Mouse (Mus musculus) cortical plate, adult 2 months (tissue): Measurements from ENCODE around the gene Imp4.

Source experiments
- CTCF ChIP-seq: fragments of 200-500 bp; IDR thresholded peaks from 2 replicates; pipeline ENCODE4 v1.5.1; 2011; ENCODE audit warnings: mild to moderate bottlenecking, control low read depth, low read length; ENCODE audit not compliant: insufficient read depth; ENCODE audit errors: extremely low read depth
- POLR2A ChIP-seq: fragments of 200-500 bp; IDR thresholded peaks from 2 replicates; pipeline ENCODE4 v1.6.1; 2011; ENCODE audit warnings: mild to moderate bottlenecking, low read length, control low read depth; ENCODE audit not compliant: insufficient read depth; ENCODE audit errors: extremely low read depth

DNA sequence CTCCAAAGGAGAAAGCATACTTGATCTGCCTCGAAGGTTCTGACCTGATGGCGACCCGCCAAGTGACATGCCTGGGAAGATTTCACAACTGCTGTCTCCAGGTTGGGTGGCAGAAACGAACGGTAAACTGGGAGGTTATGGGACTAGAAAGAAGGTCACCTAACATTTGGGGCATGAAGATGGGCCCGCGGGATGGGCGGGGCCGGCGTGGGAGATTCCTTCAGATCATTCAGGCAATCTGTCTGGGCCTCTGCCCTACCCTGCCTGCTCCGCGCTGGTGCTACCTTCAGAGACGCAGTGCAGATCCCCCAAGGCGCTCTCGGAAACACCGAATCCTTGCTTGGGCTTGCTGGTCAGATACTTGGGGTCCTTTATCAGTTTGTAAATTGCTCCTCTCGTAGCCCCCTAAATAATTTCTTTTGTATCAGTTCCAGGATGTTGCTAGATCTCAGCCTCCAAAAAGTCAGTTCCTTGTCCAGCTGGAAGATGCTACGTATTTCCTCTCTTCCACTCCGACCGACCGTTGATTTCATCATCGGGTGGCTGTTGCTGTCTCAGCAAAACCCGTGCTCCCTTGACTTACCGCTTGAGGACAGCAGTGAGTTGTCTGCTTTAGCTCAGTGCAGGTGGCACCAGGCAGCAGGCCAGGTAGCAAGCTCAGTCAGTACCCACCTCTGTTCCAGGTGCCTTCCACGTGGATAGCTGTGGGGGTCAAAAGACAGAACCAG, 46.0 kb downstream of the Imp4 start:
- no peak for TF ChIP-seq POLR2A
- TF ChIP-seq CTCF, result peak; percentile 73
